Mouse (Mus musculus) ES-CJ7 (cell line): ENCODE measurements around the gene Micall1.

Experiments
- DNase-seq: peaks from one replicate; pipeline ENCODE4 v3.0.0; 2011; ENCODE audit warnings: low read depth, low spot score

The Micall1 gene

DNA sequence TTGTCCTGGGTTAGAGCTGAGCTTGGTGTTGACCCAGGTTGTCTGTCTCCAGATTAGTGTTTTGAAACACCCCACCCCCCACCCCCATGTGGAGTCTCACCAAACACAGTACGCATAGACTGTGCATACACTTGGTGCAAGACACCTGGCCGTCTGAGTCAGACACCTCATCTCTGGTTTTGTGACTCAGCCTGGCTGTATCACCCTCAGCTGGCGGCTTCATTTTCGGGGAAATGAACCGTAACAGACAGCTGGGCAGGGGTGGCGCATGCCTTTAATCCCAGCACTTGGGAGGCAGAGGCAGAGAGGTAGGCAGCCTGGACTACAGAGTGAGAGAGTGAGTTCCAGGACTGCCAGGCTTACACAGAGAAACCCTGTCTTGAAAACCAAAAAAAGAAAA lies 68.2 kb downstream of the Micall1 start:
- no peak for DNase-seq

DNA sequence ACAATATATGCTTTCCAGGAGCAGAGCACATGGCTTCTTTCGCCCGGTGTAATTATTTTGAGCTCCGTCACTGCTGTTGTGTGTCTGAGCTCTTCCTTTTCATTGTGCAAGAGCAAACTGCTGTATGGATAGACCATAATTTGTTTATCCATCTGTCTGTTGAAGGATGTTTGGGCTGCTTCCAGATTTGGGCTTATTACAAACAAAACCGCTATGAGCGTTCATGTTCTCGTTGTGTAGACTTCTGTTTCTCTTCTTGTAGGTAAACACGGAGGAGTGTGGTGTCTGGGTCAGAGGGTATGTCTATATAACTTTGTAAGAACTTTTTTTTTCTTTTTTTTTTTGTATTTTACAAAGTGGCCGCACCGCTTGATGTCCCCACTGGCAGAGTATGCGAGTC lies 76.5 kb downstream of the Micall1 start:
- DNase-seq = no peak
